Mouse (Mus musculus): ENCODE measurements around the gene Theg.

The Theg gene

DNA sequence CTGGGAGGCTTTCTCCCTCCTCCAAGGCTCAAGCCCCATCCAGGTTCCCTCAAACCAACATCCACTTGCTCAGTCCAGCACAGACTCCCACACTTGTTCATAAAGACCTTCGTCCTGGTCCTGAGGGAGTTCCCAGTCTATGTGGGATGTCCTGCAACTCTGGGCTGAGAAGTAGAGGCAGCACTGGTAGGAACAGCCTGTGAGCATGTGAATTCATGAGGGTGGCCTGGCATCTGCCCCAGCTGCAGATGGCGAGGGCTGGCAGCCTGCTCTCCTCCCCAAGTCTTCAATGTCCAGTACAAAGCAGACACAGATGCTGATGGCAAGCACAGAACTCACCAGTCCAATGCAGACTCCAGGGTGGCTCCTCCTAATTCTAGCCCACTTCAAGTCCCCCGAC lies 48.8 kb downstream of the Theg start:
- in situ Hi-C loops (cut with MboI; ENCODE audit: low sequenced_read_pairs), result no loop called here

DNA sequence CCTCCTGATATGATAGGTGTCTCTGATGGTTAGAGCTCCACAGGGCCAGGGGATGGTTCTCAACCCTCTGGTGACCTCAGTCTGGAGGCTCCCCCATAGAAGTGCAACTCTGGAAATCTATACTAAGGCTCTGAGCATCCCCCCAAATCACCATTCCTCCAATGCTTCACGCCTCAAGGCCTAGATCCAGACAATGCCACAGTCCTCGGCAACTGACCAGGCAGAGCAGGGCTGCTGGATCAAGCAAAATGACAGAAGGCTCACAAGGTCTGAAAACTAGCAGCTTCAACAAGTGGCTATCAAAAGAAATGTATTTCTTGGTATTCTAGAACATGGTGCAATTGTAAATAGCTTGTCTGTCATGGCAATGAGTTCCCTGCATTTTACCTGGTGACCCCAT lies 49.4 kb downstream of the Theg start:
- in situ Hi-C loops (cut with MboI; ENCODE audit: low sequenced_read_pairs), result no loop called here

DNA sequence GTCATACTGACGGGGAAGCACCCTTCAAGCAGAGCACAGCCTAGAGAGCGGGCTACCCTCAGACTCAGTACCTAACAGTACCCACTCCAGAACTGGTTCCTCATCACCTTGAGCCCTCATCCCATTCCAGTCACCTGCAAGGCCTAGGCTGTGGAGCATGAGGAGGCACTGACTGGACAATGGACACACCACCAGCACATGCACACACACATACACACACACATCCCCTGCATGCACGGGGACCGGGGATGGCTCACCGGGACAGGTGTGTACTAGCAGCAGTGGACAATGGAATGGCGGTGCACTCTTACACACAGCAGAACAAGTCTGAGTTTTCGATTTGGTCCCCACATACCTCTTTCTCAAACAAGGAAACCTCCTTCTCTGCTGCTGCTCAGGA lies 49.9 kb downstream of the Theg start:
- in situ Hi-C loops (cut with MboI; ENCODE audit: low sequenced_read_pairs), result no loop called here

DNA sequence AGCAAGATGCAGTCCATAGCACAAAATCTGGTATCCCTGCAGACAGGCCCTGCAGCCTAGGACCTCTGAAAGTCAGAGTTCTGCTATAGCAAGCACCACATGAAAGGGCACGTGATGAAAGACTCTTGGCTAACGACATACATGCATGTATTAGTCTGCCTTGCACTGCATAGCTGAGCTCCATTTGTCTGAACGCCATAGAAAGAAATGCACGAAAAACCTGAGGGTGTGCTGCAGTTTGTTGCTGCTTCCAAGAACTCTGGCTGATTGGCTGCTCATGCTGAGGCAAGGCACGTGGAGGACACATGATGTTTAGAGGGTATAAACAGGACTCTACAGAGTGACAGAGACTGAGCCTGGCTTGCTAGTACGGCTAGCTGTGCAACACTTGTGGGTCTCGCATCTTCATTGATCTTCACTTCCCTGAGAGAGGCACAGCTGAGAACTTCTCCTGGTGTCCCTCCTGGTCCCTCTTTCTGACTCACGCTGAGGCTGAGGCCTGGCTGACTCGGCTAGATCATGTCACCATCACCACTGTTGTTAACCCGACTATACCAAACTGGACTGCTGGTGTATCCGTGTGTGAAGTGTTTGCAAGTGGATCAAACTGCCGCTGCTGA lies 50.6 kb downstream of the Theg start:
- in situ Hi-C loops (cut with MboI; ENCODE audit: low sequenced_read_pairs), result no loop called here

DNA sequence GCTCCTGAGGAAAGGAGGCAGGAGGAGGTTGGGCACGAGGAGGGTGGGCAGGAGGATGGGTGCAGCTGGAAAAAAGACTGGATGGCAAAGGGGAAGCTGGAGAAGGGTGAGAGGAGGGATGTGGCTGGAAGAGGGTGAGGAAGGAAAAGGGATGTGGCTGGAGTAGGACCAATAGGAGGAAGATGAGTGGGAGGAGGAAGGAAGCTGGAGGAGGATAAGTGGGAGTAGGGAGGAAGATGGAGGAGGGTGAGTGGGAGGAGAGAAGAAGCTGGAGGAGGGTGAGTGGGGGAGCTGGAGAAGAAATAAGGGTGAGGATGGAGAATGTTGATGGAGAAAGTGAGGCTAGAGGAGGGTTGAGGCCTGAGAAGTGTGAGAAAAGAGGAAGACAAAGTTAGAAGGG lies 51.7 kb downstream of the Theg start:
- in situ Hi-C loops (cut with MboI; ENCODE audit: low sequenced_read_pairs), result no loop called here

DNA sequence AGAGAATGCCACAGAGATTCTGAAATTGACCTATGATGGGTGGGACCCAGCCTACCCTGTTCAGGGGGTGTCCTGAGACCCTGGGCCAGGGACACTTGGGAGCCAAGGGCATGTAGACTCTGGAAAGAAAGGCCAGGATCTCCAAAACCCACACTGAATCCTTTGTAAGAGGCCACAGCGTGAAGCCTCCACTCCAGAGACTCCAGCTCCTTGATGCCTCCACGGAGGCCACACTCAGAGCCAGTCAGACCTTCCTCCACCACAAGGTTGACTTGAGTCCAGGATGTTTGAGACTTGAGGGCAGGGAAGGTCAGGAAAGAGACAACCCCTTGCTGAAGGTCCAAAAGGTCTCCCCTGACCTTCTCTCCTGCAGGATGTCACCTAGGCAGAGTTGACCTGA lies 52.7 kb downstream of the Theg start:
- in situ Hi-C loops (cut with MboI; ENCODE audit: low sequenced_read_pairs), result no loop called here

DNA sequence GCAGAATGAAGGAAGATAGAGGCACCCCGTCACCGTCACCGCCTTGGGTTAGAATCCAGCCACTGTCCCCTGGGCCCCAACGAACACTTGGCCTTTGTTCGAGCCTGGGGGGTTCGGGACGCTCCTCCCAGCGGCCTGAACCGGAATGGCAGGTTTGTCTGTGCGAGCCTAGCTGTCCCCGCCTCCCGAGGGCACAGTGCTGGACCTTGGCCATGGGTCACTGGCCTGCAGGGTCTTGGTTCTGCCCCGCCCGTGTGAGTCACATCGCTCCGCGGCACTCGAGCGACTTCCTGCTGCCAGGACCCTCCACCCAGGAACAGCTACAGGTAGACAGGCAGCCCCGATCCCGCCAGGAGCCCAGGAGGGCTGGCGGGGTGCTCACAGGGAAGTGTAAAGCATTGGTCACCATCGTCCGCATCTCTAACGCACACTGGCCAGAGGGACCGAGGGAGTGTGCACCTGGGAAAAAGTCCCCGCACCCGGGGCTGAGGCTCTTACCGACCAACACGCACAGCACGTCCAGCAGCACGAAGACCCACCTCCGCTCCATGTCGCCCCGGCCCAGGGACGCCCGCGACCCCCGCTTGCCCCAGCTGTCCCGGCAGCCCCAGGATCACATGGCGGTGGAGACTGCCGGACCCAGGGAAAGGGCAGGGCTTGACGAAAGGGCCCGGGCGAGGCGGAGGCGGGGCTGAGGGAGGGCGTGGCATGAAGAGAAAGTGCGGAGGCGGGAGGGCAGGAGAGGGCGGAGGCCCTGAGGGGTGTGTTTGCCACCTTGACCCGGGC lies 53.8 kb downstream of the Theg start, which contains the start of gene Plpp2:
TSS of gene Plpp2 (minus strand) at position 671 of the 786 bp plus-strand sequence.
- in situ Hi-C loops (cut with MboI; ENCODE audit: low sequenced_read_pairs), result no loop called here

DNA sequence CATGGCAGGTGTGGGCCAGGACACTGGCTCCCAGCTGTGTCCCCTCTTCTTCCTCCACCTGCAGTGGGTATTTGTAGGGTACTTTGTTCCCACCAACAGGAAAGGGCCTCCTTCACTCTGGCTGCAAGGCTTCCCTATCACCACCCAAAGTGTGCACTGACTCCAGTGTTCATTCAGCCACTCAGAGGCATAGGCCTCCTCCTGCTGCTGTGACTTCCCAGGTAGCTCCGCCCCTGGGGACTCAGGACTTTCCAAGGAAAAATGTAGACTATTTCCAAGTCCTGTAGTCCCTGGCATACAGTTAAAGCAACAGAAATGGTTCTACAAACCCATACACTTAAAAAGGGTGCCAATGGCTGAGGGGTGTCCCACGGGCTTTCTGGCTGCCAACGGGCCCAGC lies 54.5 kb downstream of the Theg start:
- in situ Hi-C loops (cut with MboI; ENCODE audit: low sequenced_read_pairs), result no loop called here

DNA sequence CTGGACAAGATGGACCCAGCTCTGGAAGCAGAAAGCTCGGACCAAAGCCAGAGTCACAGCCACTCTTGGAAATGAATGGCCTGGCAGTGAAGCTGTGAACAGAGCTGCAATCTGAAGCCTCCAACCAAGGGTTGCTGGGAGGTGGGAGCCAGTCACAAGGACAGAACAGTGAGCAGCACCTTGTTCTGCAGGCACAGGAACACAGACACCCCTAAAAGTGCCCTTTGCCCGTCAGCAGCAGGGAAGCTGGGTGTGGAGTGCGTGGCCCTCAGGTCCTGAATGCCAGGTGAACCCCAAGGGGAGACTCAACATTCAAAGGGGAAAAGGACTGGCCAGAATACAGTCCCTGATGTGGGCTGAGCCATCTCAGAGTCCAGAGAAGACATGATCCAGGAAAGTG lies 55.5 kb downstream of the Theg start:
- in situ Hi-C loops (cut with MboI; ENCODE audit: low sequenced_read_pairs), result no loop called here

DNA sequence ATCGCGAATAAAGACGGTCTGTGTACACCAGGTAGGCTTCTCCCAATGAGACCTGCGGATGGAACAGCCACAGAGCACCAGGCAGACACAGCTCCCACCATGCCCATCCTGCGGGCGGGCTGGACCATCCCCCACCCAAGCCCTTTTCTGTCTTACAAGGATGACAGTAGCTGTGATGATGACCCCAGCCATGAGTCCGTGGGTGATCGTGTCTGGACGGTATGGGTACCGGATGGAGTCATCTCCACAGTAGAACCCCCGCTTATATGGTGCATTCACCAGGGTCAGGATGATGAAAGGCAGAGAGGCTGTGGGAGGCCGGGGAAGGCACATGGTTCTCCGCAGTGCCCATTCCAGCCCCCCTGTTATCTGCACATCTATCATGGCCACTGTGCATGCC lies 56.4 kb downstream of the Theg start:
- in situ Hi-C loops (cut with MboI; ENCODE audit: low sequenced_read_pairs), result no loop called here

DNA sequence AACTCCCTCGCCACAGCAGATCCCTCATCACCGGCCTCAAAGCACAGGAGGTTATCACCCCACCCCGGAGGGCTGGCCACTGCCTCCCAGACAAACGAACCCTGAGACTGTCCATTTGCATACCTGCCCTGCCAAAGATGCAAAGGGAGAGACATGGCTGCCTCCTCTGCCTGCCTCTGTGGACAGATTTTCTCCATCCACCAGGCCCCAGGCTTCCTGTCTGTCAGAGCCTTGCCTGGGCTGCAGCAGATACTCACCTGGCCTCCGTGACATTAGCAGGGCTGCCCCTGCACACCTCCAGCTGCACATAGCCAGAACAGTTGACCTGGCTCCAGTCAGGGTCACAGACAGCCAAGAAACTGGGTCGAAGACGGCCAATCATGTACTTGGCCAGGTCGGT lies 56.9 kb downstream of the Theg start:
- in situ Hi-C loops (cut with MboI; ENCODE audit: low sequenced_read_pairs), result no loop called here

DNA sequence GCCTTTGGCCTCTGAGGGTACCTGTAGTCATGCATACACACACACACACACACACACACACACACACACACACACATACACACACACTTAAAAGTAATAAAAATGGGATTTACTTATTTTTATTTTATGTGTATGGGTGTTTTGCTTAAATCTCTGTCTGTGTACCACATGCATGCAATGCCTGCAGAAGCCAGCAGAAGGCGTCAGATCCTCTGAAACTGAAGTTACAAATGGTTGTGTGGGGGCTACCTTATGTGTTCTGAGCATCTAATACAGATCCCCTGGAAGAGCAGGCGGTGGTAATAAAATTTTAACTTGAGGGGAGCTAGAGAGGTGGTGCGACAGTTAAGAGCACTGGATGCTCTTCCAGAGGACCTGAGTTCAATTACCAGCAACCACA lies 59.0 kb downstream of the Theg start:
- in situ Hi-C loops (cut with MboI; ENCODE audit: low sequenced_read_pairs), result no loop called here

DNA sequence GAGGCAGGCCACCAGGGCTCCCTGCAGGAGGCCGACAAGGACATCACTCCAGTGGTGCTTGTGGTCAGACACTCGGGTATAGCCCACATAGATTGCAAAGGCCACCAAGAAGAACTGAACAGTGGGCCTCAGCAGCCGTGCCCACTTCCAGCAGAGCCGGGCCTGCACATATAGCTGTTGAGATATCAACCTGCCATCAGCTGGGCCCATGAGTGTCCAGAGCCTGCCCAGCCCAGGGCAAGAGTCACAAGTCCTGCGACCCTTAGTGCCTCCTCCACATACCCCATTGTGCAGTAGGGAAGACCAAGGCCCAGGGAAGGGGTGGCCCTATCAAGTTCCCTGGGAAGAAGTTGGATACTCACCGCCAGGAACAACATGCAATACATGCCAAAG lies 59.7 kb downstream of the Theg start:
- in situ Hi-C loops (cut with MboI; ENCODE audit: low sequenced_read_pairs), result no loop called here

DNA sequence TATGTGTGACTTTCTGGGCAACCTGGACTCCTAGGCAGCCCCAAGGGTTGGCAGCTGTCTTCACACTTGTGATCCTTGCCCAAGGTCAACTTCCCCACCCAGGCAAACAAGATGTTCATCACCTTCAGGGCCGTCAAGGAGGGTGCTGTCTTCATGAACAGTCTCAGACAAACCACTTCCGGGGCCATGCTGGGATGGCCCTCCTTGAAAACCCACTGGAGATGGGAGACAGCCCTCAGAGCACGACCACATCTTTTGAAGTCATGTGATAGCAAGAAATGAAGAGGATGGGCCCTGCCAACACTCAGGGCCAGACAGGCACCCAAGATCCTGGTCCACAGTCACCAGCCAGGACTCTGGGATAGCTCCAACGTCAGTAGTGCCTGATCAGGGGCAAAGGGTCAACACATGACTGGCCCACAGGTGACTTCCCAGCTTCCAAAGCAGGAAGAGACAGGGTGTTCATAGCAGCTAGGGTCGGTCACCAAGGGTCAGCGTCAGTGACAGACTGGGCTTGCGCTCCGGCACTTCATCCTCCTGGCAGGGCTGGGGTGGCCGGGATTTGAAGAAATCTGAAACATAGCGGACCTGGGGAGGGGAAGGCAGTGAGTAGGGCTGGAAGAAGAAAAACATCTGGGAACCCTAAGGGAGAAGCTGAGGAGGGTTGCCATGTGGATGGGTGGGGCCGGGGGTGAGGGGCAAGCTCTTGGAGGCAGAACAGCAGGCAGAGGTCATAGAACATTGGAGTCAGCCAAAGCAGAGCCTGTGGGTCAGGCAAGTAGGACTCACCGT lies 60.3 kb downstream of the Theg start:
- in situ Hi-C loops (cut with MboI; ENCODE audit: low sequenced_read_pairs), result no loop called here

Measured in CH12F3 (cell line).